Mouse (Mus musculus) heart, adult 11 months (tissue): ENCODE measurements at regions not wholly inside any gene's neighbourhood (a gene's known extent, or its start where the extent isn't known, plus 50 kb on each side); places are given as distances from the start of the nearest gene placed in this dataset.
"Not testable (repeated sequence)": the region's sequence is repeated elsewhere in the genome, so short reads cannot be mapped to it uniquely, and the experiment has no call there.

Experiments used
- DNase-seq: peaks from one replicate; pipeline ENCODE4 v3.0.0; 2022

DNA sequence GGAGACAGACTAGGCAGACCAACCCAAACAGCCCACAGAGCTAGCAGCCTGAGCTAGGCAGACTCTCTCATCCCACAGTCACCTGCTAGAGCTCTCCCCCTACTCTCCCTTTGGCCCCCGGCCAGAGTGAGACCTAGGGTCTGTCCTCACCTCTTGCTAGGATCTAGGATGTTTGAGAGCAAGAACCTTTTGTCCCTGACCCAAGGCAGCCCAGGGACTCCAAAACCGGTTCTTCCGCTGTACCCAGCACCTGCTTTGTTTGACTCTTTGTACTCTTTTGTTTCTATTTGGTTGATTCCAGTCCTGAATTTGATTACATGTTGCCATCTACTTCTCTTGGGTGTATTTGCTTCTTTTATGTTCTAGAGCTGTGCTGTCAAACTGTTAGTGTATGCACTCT, 75.3 kb downstream of the H60c start:
- DNase-seq: no peak

DNA sequence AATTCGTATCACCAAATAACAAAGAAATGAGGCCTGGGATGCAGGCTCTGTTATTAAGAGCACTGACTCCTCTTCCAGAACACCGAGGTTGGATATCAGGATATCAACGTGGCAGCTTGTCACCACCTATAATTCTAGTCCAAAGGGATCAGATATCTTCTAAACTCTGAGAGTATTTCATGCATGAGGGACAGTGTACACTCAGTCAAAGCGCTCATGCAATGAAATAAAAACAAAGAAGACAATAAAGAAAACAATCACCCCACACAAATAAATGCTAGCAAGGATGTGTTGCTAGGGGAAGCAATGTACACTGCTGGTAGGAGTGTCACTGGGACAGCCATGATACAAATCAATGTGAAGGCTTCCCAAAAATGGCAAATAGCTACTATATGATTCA, 79.2 kb downstream of the H60c start:
- DNase-seq: no peak

DNA sequence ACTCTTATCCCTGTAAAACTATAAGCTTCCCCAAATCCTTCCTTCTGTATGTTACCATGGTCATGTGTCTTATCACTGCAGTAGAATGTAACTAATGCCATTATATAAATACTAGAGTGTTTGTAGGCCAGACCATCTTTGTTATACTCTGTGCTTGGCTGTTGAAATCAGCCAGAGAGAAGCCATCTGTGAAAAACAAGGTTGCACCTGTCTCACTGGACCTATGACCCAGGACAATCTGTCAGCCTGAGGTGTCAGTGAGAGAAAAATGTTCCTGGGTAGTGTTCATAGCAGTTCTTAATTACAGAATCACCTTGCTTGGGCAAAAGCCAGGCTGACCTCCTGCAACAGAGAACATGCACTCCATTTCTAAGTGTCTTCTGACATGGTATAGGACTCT, 87.5 kb downstream of the H60c start:
- no peak for DNase-seq

DNA sequence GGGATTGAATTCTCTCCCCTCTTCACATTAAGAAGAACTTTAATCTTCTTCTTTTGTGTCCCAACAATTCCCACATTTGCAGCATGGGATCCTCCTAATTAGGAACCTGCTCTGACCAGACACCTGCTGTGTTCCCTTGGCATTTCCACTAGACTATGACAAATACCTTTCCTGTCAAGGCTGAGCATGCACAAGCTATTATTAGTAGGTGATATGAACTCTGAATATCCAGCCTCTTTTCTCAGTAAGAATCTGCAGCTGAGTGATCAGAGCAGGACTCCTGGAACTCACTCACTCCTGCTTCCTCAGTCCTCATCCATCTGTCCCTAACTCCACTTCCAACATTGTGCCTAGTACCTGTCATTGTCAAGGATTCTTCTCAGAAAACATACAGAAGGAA, 94.0 kb downstream of the H60c start:
- DNase-seq: peak; percentile 64

DNA sequence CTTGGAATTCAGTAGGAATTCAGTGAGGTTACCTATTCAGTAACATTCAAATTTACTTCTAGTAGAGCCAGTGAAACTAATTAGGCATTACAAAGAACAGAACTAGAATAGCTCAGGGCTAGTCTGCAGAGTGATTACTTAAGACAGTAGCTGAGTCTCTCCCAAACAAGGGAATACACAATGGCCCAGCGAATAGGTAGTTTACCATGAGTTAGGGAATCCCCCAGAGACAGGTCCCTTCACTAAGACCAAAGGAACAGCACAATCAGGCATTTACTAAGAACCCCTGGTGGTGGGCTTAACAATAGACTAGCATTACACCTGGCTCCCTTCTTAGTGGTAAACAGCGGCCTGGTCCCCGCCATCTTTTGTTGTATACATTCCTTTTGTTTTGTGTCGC, 94.6 kb downstream of the H60c start:
- peak; percentile 34 for DNase-seq

DNA sequence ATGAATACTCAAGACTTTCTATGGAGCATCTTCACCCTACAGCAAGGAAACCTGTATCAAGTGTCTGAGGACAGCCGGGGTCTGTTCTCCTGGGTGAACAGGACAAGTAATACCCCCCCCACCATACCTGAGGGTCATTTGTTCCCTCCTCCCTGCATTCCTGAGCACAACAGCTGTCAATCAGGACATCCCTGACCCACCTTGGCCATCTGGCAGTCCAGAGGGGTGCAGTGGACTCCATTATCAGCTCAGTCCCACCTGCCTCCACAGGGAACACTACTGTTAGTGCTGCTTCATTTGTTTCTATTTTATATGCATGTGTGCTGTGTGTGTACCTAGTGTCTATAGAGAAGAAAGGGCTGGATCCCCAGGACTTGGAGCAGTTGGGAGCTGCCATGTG, 95.3 kb downstream of the H60c start:
- DNase-seq: peak; percentile 76

DNA sequence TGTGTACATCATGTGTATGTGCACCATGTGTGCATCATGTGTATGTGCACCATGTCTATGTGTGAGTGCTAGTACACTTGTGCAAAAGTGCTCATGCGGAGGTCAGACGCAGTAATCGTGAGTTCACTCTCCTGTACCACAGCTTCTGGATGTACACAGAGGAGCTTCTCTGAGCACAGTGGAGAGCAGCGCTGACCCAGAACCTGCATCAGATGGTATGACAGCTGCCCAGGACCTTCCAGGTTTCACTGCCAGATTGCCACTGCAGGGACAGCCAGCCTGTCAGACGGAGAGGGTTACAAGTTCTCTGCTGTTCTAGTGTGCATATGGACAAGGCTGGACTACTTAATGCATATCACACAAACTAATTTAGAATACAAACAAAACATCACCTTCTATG, 96.2 kb downstream of the H60c start:
- DNase-seq: peak; percentile 78

DNA sequence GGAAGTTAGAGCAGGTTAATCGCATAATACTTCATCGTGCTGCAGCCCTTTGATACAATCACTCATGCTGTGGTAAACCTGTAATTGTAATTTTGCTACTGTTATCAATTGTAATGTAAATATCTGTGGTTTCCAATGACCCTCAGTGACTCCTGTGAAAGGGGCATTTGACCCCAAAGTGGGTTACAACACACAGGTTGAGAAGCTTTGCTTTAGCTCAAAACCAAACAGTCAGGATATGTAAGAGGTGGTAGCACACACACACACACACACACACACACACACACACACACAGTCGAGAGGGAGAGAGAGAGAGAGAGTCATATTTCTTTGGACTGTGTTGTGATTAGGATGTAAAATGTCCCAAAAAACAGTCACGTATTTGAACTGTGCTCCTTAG, 112.0 kb downstream of the H60c start:
- DNase-seq: peak; percentile 23

DNA sequence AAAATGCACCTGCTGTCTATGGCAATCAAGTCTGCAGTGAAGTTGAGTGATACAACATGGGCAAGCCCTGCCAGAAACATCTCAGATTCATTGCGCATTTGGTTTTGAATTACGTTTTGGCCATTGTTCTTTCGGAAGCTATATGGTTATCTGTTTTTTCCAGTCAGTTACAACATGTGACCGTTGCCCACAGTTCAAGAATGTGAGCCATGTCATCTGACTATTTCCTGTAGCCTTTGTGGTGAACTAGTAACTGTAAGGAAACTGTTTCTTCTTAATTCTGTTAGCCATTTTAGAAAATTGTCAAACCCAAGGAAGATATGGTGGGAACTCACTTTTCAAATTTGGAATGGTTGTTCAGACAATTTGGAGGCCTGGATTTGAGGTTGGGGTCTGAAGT, 119.4 kb downstream of the H60c start:
- DNase-seq: peak; percentile 23

DNA sequence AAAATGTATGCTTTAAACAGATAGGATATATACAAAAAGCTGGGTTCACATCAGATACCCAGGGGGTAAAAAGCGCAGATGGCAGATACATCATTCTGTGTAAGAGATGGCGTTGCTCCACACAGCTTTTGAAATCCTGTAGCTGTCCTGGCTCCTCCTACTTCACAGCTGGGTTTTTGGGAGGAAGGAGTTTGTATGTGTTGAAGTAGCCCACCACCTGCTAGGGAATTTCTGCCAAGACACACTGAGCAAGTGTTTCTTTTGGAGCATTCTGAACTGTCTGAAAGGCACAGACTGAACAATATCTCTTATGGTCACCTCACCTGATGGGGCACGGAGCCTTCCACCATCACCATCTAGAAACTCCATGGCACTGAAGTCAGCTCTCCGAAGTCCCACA, 128.3 kb downstream of the H60c start:
- no peak for DNase-seq

DNA sequence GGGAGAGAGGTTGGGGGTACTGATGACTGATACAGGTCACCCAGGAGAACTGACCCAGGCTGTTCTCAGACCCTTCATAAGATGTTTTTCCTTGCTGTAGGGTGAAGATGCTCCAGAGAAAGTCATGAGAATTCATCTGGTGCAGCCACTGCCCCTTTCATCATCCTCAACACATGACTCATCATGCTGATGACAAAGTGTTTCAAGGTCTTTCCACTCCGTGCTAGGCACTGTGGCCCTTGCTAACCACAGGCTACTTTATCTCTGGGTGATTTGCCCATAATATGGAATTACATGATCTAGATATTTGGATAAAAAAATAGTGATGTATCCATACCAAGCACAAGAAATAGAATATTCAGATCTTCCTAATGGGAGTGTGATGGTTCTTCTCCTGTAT, 140.1 kb downstream of the H60c start:
- no peak for DNase-seq

DNA sequence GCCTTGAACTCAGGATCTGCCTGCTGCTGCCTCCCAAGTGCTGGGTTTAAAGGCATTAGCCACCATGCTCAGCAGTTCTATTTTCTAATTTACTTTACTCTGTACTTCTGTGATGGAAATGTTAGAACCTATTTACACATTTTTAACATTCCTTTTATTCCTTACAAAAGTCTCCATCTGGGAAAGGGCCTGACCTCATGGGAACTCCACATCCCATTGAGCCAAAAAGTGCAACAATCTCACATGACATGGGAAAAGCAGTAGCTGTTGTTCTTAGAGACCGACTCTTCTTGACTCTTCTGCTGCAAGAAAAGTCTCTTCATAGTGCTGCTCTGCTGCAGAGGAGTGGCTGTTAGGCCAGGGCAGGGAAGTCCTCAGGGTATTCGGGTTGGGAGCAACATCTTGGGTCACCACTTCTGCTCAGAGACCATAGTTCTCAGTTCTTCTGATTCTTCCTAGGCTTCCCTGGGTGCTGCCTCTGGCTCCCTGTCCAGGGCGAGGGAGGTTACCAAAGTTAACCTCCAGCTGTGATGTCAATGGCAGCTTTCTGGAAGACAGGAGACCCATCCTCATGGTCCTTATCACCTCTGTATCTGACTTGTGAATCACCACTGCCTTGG, 150.0 kb downstream of the H60c start:
- DNase-seq: no peak

DNA sequence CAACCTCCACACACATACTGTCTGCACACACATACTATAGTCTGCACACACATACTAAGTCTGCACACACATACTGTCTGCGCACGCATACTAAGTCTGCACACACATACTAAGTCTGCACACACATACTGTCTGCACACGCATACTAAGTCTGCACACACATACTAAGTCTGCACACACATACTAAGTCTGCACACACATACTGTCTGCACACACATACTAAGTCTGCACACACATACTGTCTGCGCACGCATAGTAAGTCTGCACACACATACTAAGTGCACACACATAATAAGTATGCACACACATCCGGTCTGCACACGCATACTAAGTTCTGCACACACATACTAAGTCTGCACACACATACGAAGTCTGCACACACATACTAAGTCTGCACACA, 153.2 kb downstream of the H60c start:
- DNase-seq: peak; percentile 92

DNA sequence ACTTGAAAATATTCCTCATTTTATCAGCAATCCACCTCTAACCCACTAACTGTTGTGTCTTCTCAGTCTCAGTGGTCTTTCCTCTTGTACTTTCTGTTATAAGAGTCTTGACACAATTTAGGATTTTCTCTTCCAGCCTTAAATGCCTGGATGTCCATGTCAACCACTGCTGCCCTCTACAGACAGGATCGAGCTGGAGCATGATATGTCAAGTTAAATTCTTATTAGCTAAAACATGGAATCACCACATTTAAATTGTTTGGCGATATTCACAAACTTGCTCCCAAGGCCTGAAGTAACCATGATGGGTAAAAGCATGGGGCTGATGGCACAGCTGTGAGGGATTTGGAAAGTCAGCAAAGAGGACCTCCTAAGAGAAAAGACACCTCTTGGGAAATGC, 159.6 kb downstream of the H60c start:
- not testable (repeated sequence) for DNase-seq
